Mouse (Mus musculus): ENCODE measurements around the gene Slc35e2.

DNA sequence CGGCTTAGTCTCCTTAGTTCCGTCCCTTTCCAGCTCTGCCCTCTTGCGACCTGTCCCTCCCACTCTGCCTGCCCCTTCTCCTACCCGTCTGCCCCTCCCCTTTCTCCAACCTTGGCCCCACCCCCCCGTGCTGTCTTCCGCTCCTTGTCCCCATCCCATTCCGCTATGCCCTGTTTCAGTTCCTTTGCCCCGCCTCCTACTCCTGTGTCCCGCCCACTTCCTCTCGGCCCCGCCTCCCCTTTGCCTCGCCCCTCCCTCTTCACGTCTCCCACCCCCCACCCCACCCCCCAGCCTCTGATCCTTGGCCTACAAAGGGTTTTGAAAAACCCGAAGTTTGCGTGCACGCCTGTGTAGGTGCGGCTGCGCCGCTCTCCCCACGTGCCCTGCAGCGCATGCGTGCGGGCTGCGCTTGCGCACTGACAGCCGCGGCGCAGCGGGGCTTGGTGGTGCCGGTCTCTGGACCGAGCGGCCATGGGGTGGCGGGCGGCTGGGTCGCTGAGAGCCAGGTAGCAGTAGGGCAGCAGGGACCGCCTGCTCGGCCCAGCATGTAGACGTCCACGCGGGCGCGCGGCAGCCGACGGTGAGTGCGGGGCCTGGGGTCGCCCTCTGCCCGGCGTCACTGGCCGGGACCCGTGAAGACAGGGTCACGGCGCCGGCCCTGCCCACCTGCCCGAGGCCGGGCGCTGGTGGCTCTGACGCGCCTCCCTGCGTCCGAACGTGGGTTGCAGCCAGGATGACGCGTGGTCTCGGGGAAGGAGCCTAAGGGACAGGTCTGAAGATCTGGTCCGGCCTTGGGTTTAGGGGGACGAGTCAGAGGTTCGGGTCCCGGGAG lies 37.6 kb upstream of the Slc35e2 start:
- no peak for TF ChIP-seq CTCF (conservative IDR thresholded peaks at IDR 0.05; ENCODE audit: low read length)
- no peak for TF ChIP-seq NANOG (IDR thresholded peaks at IDR 0.05; ENCODE audit: borderline replicate concordance, low read length)

All from E14TG2a.4 (cell line).